14 mouse cellular contexts compared by ENCODE assay signal in genomic region chr15:63559293-63559692, GRCm38 (mm10).
"Had no signal": no experiment of that assay in that cellular context is flagged by ENCODE, and none has a peak within 500 bp of the region (broad histone marks: within the 10 kb centered on the region; RNA-seq: fewer than 3 reads in every experiment).

No protein-coding gene starts in this region.

- H3K9me3 ChIP-seq: liver, embryonic 12.5 days; midbrain, embryonic 10.5 days; midbrain, embryonic 12.5 days; neural tube, embryonic 12.5 days had no signal

- H3K4me3 ChIP-seq: liver, embryonic 12.5 days; midbrain, embryonic 10.5 days; midbrain, embryonic 12.5 days; myocyte; neural tube, embryonic 12.5 days had no signal

- H3K27ac ChIP-seq: liver, embryonic 12.5 days; liver, embryonic 14.5 days; midbrain, embryonic 10.5 days; midbrain, embryonic 12.5 days; neural tube, embryonic 12.5 days had no signal

- H3K4me1 ChIP-seq: liver, embryonic 12.5 days; midbrain, embryonic 10.5 days; midbrain, embryonic 12.5 days; neural tube, embryonic 12.5 days had no signal

- ATAC-seq: liver, embryonic 12.5 days; lung, postnatal 0 days; midbrain, embryonic 16.5 days had no signal

- H3K27me3 ChIP-seq: liver, embryonic 12.5 days; midbrain, embryonic 12.5 days; neural tube, embryonic 12.5 days had no signal

- DNase-seq: lung, adult 18-20 months; lung, postnatal 4 days; midbrain, embryonic 14.5 days; right cerebral cortex, postnatal 14 days; thymus, postnatal 4 days had no signal

- H3K36me3 ChIP-seq: liver, embryonic 12.5 days; midbrain, embryonic 10.5 days; midbrain, embryonic 12.5 days; neural tube, embryonic 12.5 days had no signal

- H3K4me2 ChIP-seq: liver, embryonic 12.5 days; lung, embryonic 14.5 days; midbrain, embryonic 12.5 days; neural tube, embryonic 12.5 days had no signal

- H3K9ac ChIP-seq: liver, embryonic 12.5 days; liver, embryonic 14.5 days; lung, embryonic 14.5 days; midbrain, embryonic 12.5 days; neural tube, embryonic 12.5 days had no signal
